In the genomic region with DNA sequence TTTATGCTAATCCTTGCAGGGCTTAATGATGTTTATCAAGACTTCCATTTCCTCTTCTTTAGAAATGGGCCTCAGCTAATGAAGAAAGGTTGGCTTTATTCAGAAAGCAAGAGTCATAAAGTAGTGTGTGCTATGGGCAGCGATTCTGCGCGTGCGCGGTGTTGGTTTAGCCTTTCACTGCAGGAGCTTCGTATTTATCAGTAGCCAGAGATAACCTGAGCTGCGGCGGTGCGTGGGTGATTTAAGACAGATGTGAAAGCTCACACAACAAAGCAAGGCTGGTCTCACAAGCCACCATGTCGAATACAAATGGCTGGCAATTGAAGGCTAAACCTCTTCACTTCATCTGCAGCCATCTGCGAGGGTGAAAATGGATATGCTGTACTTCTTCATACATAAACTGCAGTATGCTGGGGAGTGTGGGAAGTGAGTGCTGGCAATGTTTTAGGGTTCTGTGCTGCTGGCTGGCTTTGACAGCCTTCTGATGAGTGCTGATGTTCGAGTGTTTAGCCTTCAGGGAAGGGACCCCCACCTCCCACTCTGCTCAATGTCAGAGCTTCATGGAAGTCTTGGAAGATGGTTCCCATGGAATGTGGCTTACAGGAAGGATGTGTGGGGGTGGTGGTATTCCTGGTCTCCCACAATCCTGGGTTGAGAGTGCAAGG, we compare ENCODE assay signal across 10 mouse cellular contexts.
A peak's percentile ranks its signal among the peaks of the same experiment; 100 is the strongest.
DNase-seq lines count a peak whose midpoint lies in the region; ATAC-seq and TF ChIP-seq lines count a peak whose summit lies in the region.
"Had no signal": no experiment of that assay in that cellular context is flagged by ENCODE, and none has a peak within 500 bp of the region (broad histone marks: within the 10 kb centered on the region; RNA-seq: fewer than 3 reads in every experiment).

No protein-coding gene starts in this region.

- no peak for DNase-seq in heart, postnatal 0 days (ENCODE audit: low spot score)
- no peak for DNase-seq in heart, adult 9 months (ENCODE audit: low spot score in 2 of 2)
- peak; percentile 28 to 42 for DNase-seq in right cerebral cortex, postnatal 10 days (ENCODE audit: low spot score in 2 of 2)
- DNase-seq in right cerebral cortex, postnatal 4 days: no peak
- peak; percentile 64 for DNase-seq in telencephalon, adult 2 months (ENCODE audit: low read depth, low spot score)
- no peak for DNase-seq in spleen, postnatal 14 days (ENCODE audit: low spot score in 2 of 2)
- DNase-seq: cerebellum, adult 11 months had no signal

- no peak overlapping the region for H3K4me3 ChIP-seq in heart, postnatal 0 days (ENCODE audit: low read depth, low read length)
- no peak overlapping the region for H3K4me3 ChIP-seq in intestine, postnatal 0 days (ENCODE audit: low read depth, low read length)
- H3K4me3 ChIP-seq: liver, embryonic 13.5 days had no signal

- 0 out of 2 replicates have a peak, but pooled peaks cover 3% of the 10 kb centered on the region for H3K9me3 ChIP-seq in heart, postnatal 0 days (replicated peaks; ENCODE audit: control insufficient read depth, low read length)
- no peaks in the 10 kb centered on the region for H3K9me3 ChIP-seq in intestine, postnatal 0 days (ENCODE audit: control insufficient read depth)

- H3K4me2 ChIP-seq in heart, postnatal 0 days (ENCODE audit: low read depth, low read length): 0 out of 2 replicates have a peak overlapping the region, but pooled peaks have one; percentile 10
- peak overlapping the region; percentile 21; the same call in 1 of the 2 replicates for H3K4me2 ChIP-seq in intestine, postnatal 0 days (replicated peaks; ENCODE audit: low read depth)
- H3K4me2 ChIP-seq: liver, embryonic 13.5 days had no signal

- 30% methylated on average over 12 of the region's 12 CpGs for WGBS in heart, postnatal 0 days
- 34% methylated on average over 12 of the region's 12 CpGs for WGBS in intestine, postnatal 0 days

- no peak for TF ChIP-seq CTCF in heart, postnatal 0 days (IDR thresholded peaks at IDR 0.05; ENCODE audit: low read depth)
- no peak for TF ChIP-seq CTCF in intestine, postnatal 0 days (IDR thresholded peaks at IDR 0.05; ENCODE audit: low read depth)

- TF ChIP-seq EP300 in heart, postnatal 0 days (IDR thresholded peaks at IDR 0.05; ENCODE audit: low read depth): no peak

- no peak overlapping the region for H3K9ac ChIP-seq in heart, postnatal 0 days (replicated peaks; ENCODE audit: low read depth, low read length)
- no peak overlapping the region for H3K9ac ChIP-seq in intestine, postnatal 0 days (ENCODE audit: low read depth, low read length)
- H3K9ac ChIP-seq: liver, embryonic 13.5 days had no signal

- ATAC-seq in heart, postnatal 0 days (ENCODE audit: insufficient read depth, low read depth): no peak; the same call in 1 of the 2 replicates
- ATAC-seq in intestine, postnatal 0 days: no peak
- no peak for ATAC-seq in CD4-positive, CD25-positive, alpha-beta regulatory T cell, adult 4 months

- H3K27me3 ChIP-seq in heart, postnatal 0 days (ENCODE audit: control insufficient read depth, insufficient read depth, low read length): no peaks in the 10 kb centered on the region
- no peaks in the 10 kb centered on the region for H3K27me3 ChIP-seq in intestine, postnatal 0 days (replicated peaks; ENCODE audit: control insufficient read depth, insufficient read depth, low read length)
- H3K27me3 ChIP-seq: liver, embryonic 13.5 days had no signal

- H3K36me3 ChIP-seq in heart, postnatal 0 days (replicated peaks; ENCODE audit: control insufficient read depth, insufficient read depth, low read length): peaks cover 15% of the 10 kb centered on the region
- H3K36me3 ChIP-seq in intestine, postnatal 0 days (ENCODE audit: control insufficient read depth, insufficient read depth): peaks cover 26% of the 10 kb centered on the region

- H3K27ac ChIP-seq in heart, postnatal 0 days (ENCODE audit: low read depth): peak overlapping the region; percentile 75
- peak overlapping the region; percentile 60 for H3K27ac ChIP-seq in intestine, postnatal 0 days (ENCODE audit: low read depth, low read length)
- H3K27ac ChIP-seq: liver, embryonic 13.5 days had no signal

- 0 out of 2 replicates have a peak, but pooled peaks cover 10% of the 10 kb centered on the region for H3K4me1 ChIP-seq in heart, postnatal 0 days (ENCODE audit: control insufficient read depth, insufficient read depth)
- no peaks in the 10 kb centered on the region for H3K4me1 ChIP-seq in intestine, postnatal 0 days (replicated peaks; ENCODE audit: control insufficient read depth, insufficient read depth, low read length)

Comparison
In these comparisons a context has a peak if more than half of its experiments do, and no peak if none do; other contexts are left out.
1. DNase-seq: peak in right cerebral cortex, postnatal 10 days (2 of 2) and telencephalon, adult 2 months (single experiment); none in heart, postnatal 0 days (single experiment), heart, adult 9 months (0 of 2), right cerebral cortex, postnatal 4 days (single experiment) and spleen, postnatal 14 days (0 of 2).